Mouse (Mus musculus) CH12.LX (cell line): ENCODE data around the gene Nelfcd. TPM values are rescaled to one million over a fixed set of nuclear protein-coding genes. Genes with fewer than 3 reads are reported as not detected.
A peak's percentile ranks its signal among the peaks of the same experiment; 100 is the strongest.

Source experiments
- DNase-seq: peaks from one replicate; pipeline ENCODE4 v3.0.0-alpha.2; 2013; ENCODE audit errors: extremely low read depth
- H3K27ac ChIP-seq: 2 replicates; pipeline ENCODE4 v1.5.1; 2012; ENCODE audit warnings: low read depth, mild to moderate bottlenecking, control low read depth, moderate library complexity; ENCODE audit not compliant: insufficient read depth
- H3K27me3 ChIP-seq: replicated peaks from 2 replicates; pipeline ENCODE3; 2012; ENCODE audit warnings: inconsistent platforms
- H3K36me3 ChIP-seq, 2 experiments: replicated peaks in 1 of 2; 2 replicates each; pipeline versions ENCODE3 to v1.6.1; 2012; ENCODE audit warnings: inconsistent platforms in 1 of 2, low read length in 1 of 2, mild to moderate bottlenecking in 1 of 2, mixed read lengths in 1 of 2, moderate library complexity in 1 of 2; ENCODE audit not compliant: control insufficient read depth in 1 of 2, insufficient read depth in 1 of 2
- H3K4me1 ChIP-seq, 2 experiments: 2 replicates each; pipeline ENCODE4 v1.6.1; 2012; ENCODE audit warnings: inconsistent platforms in 1 of 2, moderate library complexity in 1 of 2; ENCODE audit not compliant: insufficient read depth in 2 of 2, control insufficient read depth in 1 of 2
- H3K4me2 ChIP-seq: 2 replicates; pipeline ENCODE4 v1.6.1; 2012; ENCODE audit warnings: low read depth, mild to moderate bottlenecking, control low read depth; ENCODE audit not compliant: poor library complexity, insufficient read depth, severe bottlenecking
- H3K4me3 ChIP-seq, 3 experiments: fragments of 150-350 bp in 1 of 3; sonication (generic) in 1 of 3; replicated peaks in 1 of 3; 2 replicates each; pipeline versions ENCODE3 to v1.5.1; 2011 to 2012; ENCODE audit warnings: low read depth in 2 of 3, low read length in 2 of 3, mild to moderate bottlenecking in 2 of 3, moderate library complexity in 2 of 3, control low read depth in 1 of 3, improper control_type of control experiment in 1 of 3, inconsistent platforms in 1 of 3, mixed read lengths in 1 of 3; ENCODE audit not compliant: poor library complexity in 1 of 3
- H3K79me2 ChIP-seq: replicated peaks from 2 replicates; pipeline ENCODE4 v1.6.1; 2012; ENCODE audit warnings: mild to moderate bottlenecking, moderate library complexity; ENCODE audit not compliant: control insufficient read depth, poor library complexity, insufficient read depth, severe bottlenecking; ENCODE audit errors: extremely low read depth
- H3K9ac ChIP-seq: 2 replicates; pipeline ENCODE4 v1.6.1; 2012; ENCODE audit warnings: low read depth, mild to moderate bottlenecking, control low read depth, moderate library complexity; ENCODE audit not compliant: insufficient read depth
- H3K9me3 ChIP-seq: replicated peaks from 2 replicates; pipeline ENCODE3; 2012; ENCODE audit warnings: low read length, inconsistent platforms, mixed read lengths
- CHD1 ChIP-seq: IDR thresholded peaks from 2 replicates; pipeline ENCODE4 v1.6.1; 2012; ENCODE audit warnings: low read depth, low read length, improper control_type of control experiment, inconsistent platforms
- CHD2 ChIP-seq: IDR thresholded peaks from 2 replicates; pipeline ENCODE4 v1.6.1; 2011; ENCODE audit warnings: low read length, improper control_type of control experiment
- CTCF ChIP-seq, 2 experiments: IDR thresholded peaks in 1 of 2; conservative IDR thresholded peaks in 1 of 2; 2 replicates each; pipeline ENCODE4 v1.5.1; 2011 to 2012; ENCODE audit warnings: low read depth in 2 of 2, low read length in 2 of 2, improper control_type of control experiment in 1 of 2, inconsistent platforms in 1 of 2, mild to moderate bottlenecking in 1 of 2, moderate library complexity in 1 of 2
- ELF1 ChIP-seq: IDR thresholded peaks from 2 replicates; pipeline ENCODE4 v1.6.1; 2014; ENCODE audit warnings: low read depth, mild to moderate bottlenecking, inconsistent platforms, low read length, improper control_type of control experiment
- EP300 ChIP-seq: IDR thresholded peaks from 2 replicates; pipeline ENCODE4 v1.6.1; 2011; ENCODE audit warnings: low read length, improper control_type of control experiment
- ETS1 ChIP-seq: conservative IDR thresholded peaks from 2 replicates; pipeline ENCODE4 v1.6.1; 2012; ENCODE audit warnings: low read depth, mild to moderate bottlenecking, inconsistent platforms, low read length, improper control_type of control experiment, moderate library complexity
- GABPA ChIP-seq: IDR thresholded peaks from 2 replicates; pipeline ENCODE4 v1.6.1; 2012; ENCODE audit warnings: low read depth, low read length, improper control_type of control experiment, inconsistent platforms; ENCODE audit not compliant: insufficient replicate concordance
- HCFC1 ChIP-seq: IDR thresholded peaks from 2 replicates; pipeline ENCODE4 v1.6.1; 2012; ENCODE audit warnings: low read depth, mild to moderate bottlenecking, inconsistent platforms, low read length, improper control_type of control experiment
- IRF4 ChIP-seq: IDR thresholded peaks from 2 replicates; pipeline ENCODE4 v1.6.1; 2014; ENCODE audit warnings: low read depth, mild to moderate bottlenecking, inconsistent platforms, low read length, improper control_type of control experiment
- JUN ChIP-seq: IDR thresholded peaks from 2 replicates; pipeline ENCODE4 v1.6.1; 2011; ENCODE audit warnings: low read depth, mild to moderate bottlenecking, low read length, improper control_type of control experiment, moderate library complexity; ENCODE audit not compliant: insufficient read depth
- KAT2A ChIP-seq: IDR thresholded peaks from 2 replicates; pipeline ENCODE4 v1.6.1; 2012; ENCODE audit warnings: low read length, improper control_type of control experiment, inconsistent platforms; ENCODE audit not compliant: insufficient replicate concordance
- MAFK ChIP-seq: IDR thresholded peaks from 2 replicates; pipeline ENCODE4 v1.6.1; 2011; ENCODE audit warnings: low read length, improper control_type of control experiment; ENCODE audit not compliant: insufficient replicate concordance
- MAX ChIP-seq: IDR thresholded peaks from 2 replicates; pipeline ENCODE4 v1.6.1; 2011; ENCODE audit warnings: low read length, improper control_type of control experiment
- MAZ ChIP-seq: IDR thresholded peaks from 2 replicates; pipeline ENCODE4 v1.6.1; 2012; ENCODE audit warnings: low read depth, mild to moderate bottlenecking, inconsistent platforms, low read length, improper control_type of control experiment, moderate library complexity
- MEF2A ChIP-seq: IDR thresholded peaks from 2 replicates; pipeline ENCODE4 v1.6.1; 2014; ENCODE audit warnings: low read depth, mild to moderate bottlenecking, inconsistent platforms, low read length, improper control_type of control experiment, borderline replicate concordance
- MXI1 ChIP-seq: IDR thresholded peaks from 2 replicates; pipeline ENCODE4 v1.6.1; 2011; ENCODE audit warnings: mild to moderate bottlenecking, low read depth, low read length, improper control_type of control experiment
- MYC ChIP-seq: IDR thresholded peaks from 2 replicates; pipeline ENCODE4 v1.6.1; 2011; ENCODE audit warnings: low read depth, mild to moderate bottlenecking, improper control_type of control experiment, low read length
- NELFE ChIP-seq: IDR thresholded peaks from 2 replicates; pipeline ENCODE4 v1.6.1; 2011; ENCODE audit warnings: low read depth, low read length, improper control_type of control experiment
- NRF1 ChIP-seq: IDR thresholded peaks from 2 replicates; pipeline ENCODE4 v1.6.1; 2014; ENCODE audit warnings: low read depth, mild to moderate bottlenecking, inconsistent platforms, low read length, improper control_type of control experiment, moderate library complexity
- PAX5 ChIP-seq: IDR thresholded peaks from 2 replicates; pipeline ENCODE4 v1.6.1; 2012; ENCODE audit warnings: low read length, inconsistent platforms, mixed read lengths
- POLR2A ChIP-seq: IDR thresholded peaks from 2 replicates; pipeline ENCODE4 v1.6.1; 2011; ENCODE audit warnings: low read depth, mild to moderate bottlenecking, improper control_type of control experiment, low read length
- POLR2AphosphoS2 ChIP-seq: IDR thresholded peaks from 2 replicates; pipeline ENCODE4 v1.6.1; 2011; ENCODE audit warnings: low read depth, low read length, improper control_type of control experiment
- RAD21 ChIP-seq: IDR thresholded peaks from 2 replicates; pipeline ENCODE4 v1.6.1; 2011; ENCODE audit warnings: low read depth, mild to moderate bottlenecking, low read length, improper control_type of control experiment, moderate library complexity
- SIN3A ChIP-seq: IDR thresholded peaks from 2 replicates; pipeline ENCODE4 v1.6.1; 2012; ENCODE audit warnings: low read length, improper control_type of control experiment, inconsistent platforms
- SMC3 ChIP-seq: IDR thresholded peaks from 2 replicates; pipeline ENCODE4 v1.6.1; 2011; ENCODE audit warnings: low read depth, low read length, improper control_type of control experiment
- TCF12 ChIP-seq: IDR thresholded peaks from 2 replicates; pipeline ENCODE4 v1.6.1; 2014; ENCODE audit warnings: low read depth, mild to moderate bottlenecking, inconsistent platforms, low read length, improper control_type of control experiment
- UBTF ChIP-seq: IDR thresholded peaks from 2 replicates; pipeline ENCODE4 v1.6.1; 2012; ENCODE audit warnings: low read depth, mild to moderate bottlenecking, inconsistent platforms, low read length, improper control_type of control experiment, moderate library complexity
- ZC3H11A ChIP-seq: IDR thresholded peaks from 2 replicates; pipeline ENCODE4 v1.6.1; 2012; ENCODE audit warnings: low read depth, mild to moderate bottlenecking, inconsistent platforms, low read length, improper control_type of control experiment
- ZMIZ1 ChIP-seq: IDR thresholded peaks from 2 replicates; pipeline ENCODE4 v1.6.1; 2012; ENCODE audit warnings: low read depth, mild to moderate bottlenecking, inconsistent platforms, low read length, improper control_type of control experiment
- ZNF384 ChIP-seq: IDR thresholded peaks from 2 replicates; pipeline ENCODE4 v1.6.1; 2012; ENCODE audit warnings: low read depth, low read length, improper control_type of control experiment, inconsistent platforms
- dilution Hi-C: fragments of 300-500 bp; cut with MboI; formaldehyde crosslinking; loops from 2 replicates; pipeline ENCODE4 v1.14.3; 2020; ENCODE audit warnings: low sequenced_read_pairs; ENCODE audit not compliant: extremely low pct_unique_long_range_greater_than_20kb, extremely low pct_ligation_motif_present
- in situ Hi-C: fragments of 300-500 bp; cut with MboI; formaldehyde crosslinking; loops from 3 replicates; pipeline ENCODE4 v1.14.3; 2019; ENCODE audit warnings: low sequenced_read_pairs, low pct_ligation_motif_present, low pct_unique_long_range_greater_than_20kb, mixed read lengths
- polyA plus RNA-seq: library from polyadenylated mRNA; unstranded; fragments of >175 nt; gene quantifications from 2 replicates; pipeline ENCODE4 v1.2.1, GENCODE M21; 2012; ENCODE audit warnings: low read depth; ENCODE audit not compliant: insufficient read length
- total RNA-seq, 2 experiments: library from RNA; depleted of rRNA; stranded (reverse); fragments of 300-350 nt in 1 of 2; fragments of >200 nt in 1 of 2; gene quantifications; 2 replicates each; pipeline ENCODE4 v1.2.3; 2012 to 2014

The Nelfcd gene
- total and polyA plus RNA-seq, 3 experiments, result 39.1 to 50.5 (median 44.6) TPM

GRCm38 (mm10) chr2:174463370-174463769 lies 47.8 kb downstream of the Nelfcd start:
- H3K27ac ChIP-seq, result no peak overlapping the region
- no peaks in the 10 kb centered on the region for H3K27me3 ChIP-seq
- dilution Hi-C loops, result no loop called here
- no peak for DNase-seq
- peak overlapping the region; percentile 82 to 98 (median 94) for H3K4me3 ChIP-seq
- H3K9ac ChIP-seq, result peak overlapping the region; percentile 81
- H3K4me1 ChIP-seq, result peaks cover 0 to 14% of the 10 kb centered on the region in 2 experiments; a peak in 2 of 4 replicates
- in situ Hi-C loops, result no loop called here
- no peak for TF ChIP-seq MXI1
- TF ChIP-seq ETS1, result no peak
- no peak for TF ChIP-seq NELFE
- TF ChIP-seq ZC3H11A, result no peak
- TF ChIP-seq NRF1, result peak; percentile 40; the same call in 1 of the 2 replicates
- TF ChIP-seq HCFC1, result no peak
- TF ChIP-seq MYC, result 0 out of 2 replicates have a peak, but pooled peaks have one; percentile 3
- TF ChIP-seq ZNF384, result no peak
- TF ChIP-seq CHD1, result no peak
- no peak for TF ChIP-seq MAX
- no peak for TF ChIP-seq IRF4
- no peak for TF ChIP-seq RAD21
- no peak for TF ChIP-seq EP300
- no peak for TF ChIP-seq MAFK
- no peak for TF ChIP-seq POLR2A
- H3K36me3 ChIP-seq, result peaks cover 47 to 71% of the 10 kb centered on the region in 2 experiments
- no peaks in the 10 kb centered on the region for H3K9me3 ChIP-seq
- H3K4me2 ChIP-seq, result peak overlapping the region; percentile 39
- peaks cover 17% of the 10 kb centered on the region for H3K79me2 ChIP-seq

- Histone ChIP-seq H3K4me3 (peak within 1 kb of the TSS; percentile 82 to 98 (median 94)), H3K9ac (peak within 1 kb of the TSS; percentile 81), H3K27me3 (no peaks in the 10 kb centered on the region), H3K36me3 (peaks cover 51 to 77% of the 10 kb centered on the region in 2 experiments), H3K27ac (peak within 1 kb of the TSS; percentile 71), H3K4me1 (peaks cover 0 to 20% of the 10 kb centered on the region in 2 experiments; a peak in 2 of 4 replicates), H3K4me2 (peak within 1 kb of the TSS; percentile 45), H3K9me3 (no peaks in the 10 kb centered on the region), H3K79me2 (peaks cover 21% of the 10 kb centered on the region)
- in situ Hi-C loops, result no loop called here
- dilution Hi-C loops, result no loop called here
- peak; percentile 91 for DNase-seq
- TF ChIP-seq MAX (peak; percentile 47; the same call in 1 of the 2 replicates), UBTF (no peak), TCF12 (peak; percentile 36; the same call in 1 of the 2 replicates), KAT2A (peak; percentile 87; the same call in 1 of the 2 replicates), SMC3 (no peak), ZNF384 (no peak), NELFE (peak; percentile 60; the same call in 1 of the 2 replicates), POLR2AphosphoS2 (no peak; the same call in none of the 2 replicates), MAZ (no peak), ELF1 (peak; percentile 90), CTCF (conservative IDR thresholded peaks at IDR 0.05 in 1 of 2, IDR thresholded peaks at IDR 0.05 in 1 of 2; ENCODE audit: low read depth in 2 of 2, low read length in 2 of 2) (no peak), MEF2A (no peak), JUN (no peak), SIN3A (no peak; the same call in 1 of the 2 replicates), PAX5 (no peak), GABPA (peak; percentile 41; the same call in 1 of the 2 replicates), NRF1 (no peak), IRF4 (no peak), RAD21 (no peak), CHD1 (no peak), MYC (peak; percentile 8; the same call in 1 of the 2 replicates), CHD2 (peak; percentile 93), POLR2A (peak; percentile 74), ZMIZ1 (peak; percentile 22; the same call in 1 of the 2 replicates)
Measured at GRCm38 (mm10) chr2:174463789-174464523, 48.4 kb downstream of the Nelfcd start, which contains the start of gene Atp5e. Gene Atp5e (minus strand): TSS chr2:174464105.
